Mouse (Mus musculus): ENCODE data around the gene Hist1h2ab.
"Not testable (repeated sequence)": the region's sequence is repeated elsewhere in the genome, so short reads cannot be mapped to it uniquely, and the experiment has no call there.

The Hist1h2ab gene

GRCm38 (mm10) chr13:23753314-23754078, 2.6 kb downstream of the Hist1h2ab start:
- DNase-seq (ENCODE audit: low read depth), result no peak

GRCm38 (mm10) chr13:23755000-23755399, 4.1 kb downstream of the Hist1h2ab start:
- no peak for DNase-seq (ENCODE audit: low read depth)

GRCm38 (mm10) chr13:23756790-23757189, 5.9 kb downstream of the Hist1h2ab start, which contains the start of gene Hist1h4b:
Gene Hist1h4b, plus strand, starts transcription at chr13:23757013.
- DNase-seq (ENCODE audit: low read depth), result peak; percentile 95

DNA sequence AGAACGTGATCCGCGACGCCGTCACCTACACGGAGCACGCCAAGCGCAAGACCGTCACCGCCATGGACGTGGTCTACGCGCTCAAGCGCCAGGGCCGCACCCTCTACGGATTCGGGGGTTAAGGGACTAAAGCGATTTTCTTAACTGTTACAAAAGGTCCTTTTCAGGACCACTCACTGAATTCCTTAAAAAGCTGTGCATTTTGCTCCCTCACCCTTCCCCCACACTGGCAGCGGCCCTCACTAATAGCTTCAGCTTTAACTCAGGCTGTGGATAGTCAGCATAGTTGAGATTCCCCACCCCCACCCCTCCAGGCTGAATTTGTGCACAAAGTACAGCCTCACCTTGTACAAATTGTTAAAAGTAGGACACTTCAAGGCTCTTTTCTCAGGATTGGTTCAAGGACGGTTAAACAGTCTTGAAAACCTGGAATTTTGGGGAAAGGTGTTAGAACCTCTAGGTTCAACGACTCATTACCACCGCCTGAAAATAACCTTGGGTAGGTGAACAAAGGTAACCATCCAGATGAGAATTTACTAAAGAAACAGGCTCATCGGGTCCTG, 6.4 kb downstream of the Hist1h2ab start:
- DNase-seq (ENCODE audit: low read depth), result peak; percentile 58

DNA sequence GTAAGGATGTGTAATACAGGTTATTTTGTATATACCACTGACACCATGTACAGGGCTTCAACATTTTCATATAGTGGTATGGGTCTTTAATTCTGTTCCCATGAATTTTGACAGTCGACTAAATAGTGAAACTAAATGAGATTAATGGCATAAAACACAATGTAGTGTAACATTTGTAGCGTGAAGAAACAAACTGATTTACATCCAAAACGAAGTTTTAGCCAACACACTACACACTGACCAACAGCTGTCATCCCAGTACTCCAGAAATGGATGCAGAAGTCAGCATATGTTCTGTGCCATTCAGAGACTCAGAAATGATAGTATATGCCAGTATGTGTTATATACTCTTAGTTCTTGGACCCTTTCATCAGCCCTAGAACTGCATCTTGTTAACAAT, 7.0 kb downstream of the Hist1h2ab start:
- no peak for DNase-seq (ENCODE audit: low read depth)

DNA sequence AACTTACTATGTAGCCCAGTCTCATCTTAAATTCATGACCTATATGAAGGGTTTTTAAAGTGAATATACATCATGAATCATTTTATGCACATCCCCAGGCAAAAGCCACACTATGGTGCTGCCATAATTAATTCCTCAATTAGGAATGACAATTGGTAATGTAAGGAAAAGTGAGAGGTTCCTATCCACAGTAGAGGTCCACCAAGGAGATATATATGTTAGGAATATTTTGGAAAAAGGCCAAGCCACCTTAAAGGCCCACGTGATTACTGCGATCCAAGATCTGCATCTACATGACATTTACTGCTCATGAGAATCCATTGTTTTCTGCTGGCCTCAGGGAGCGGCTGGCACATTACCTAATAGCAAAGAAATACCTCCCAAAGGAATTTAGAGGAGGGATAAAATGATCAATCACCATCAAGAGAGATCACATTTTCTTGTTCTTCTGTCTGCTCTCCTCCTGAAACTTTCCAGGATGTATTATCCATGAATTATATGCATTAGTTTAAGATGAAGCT, 8.4 kb downstream of the Hist1h2ab start:
- no peak for DNase-seq (ENCODE audit: low read depth)

GRCm38 (mm10) chr13:23759916-23760239, 9.0 kb downstream of the Hist1h2ab start:
- DNase-seq (ENCODE audit: low read depth), result no peak

- DNase-seq (ENCODE audit: low read depth), result peak; percentile 47
Observed at GRCm38 (mm10) chr13:23760240-23760971, 9.5 kb downstream of the Hist1h2ab start.

- peak; percentile 97 for DNase-seq (ENCODE audit: low read depth)
Observed at GRCm38 (mm10) chr13:23760972-23761864, 10.3 kb downstream of the Hist1h2ab start, which contains the start of gene Hist1h4a. Gene Hist1h4a, minus strand, starts transcription at chr13:23761230.

- peak; percentile 78 for DNase-seq (ENCODE audit: low read depth)
Observed at GRCm38 (mm10) chr13:23761871-23762821, 11.2 kb downstream of the Hist1h2ab start, which contains the start of gene Hist1h3a. Gene Hist1h3a, minus strand, starts transcription at chr13:23762386.

DNA sequence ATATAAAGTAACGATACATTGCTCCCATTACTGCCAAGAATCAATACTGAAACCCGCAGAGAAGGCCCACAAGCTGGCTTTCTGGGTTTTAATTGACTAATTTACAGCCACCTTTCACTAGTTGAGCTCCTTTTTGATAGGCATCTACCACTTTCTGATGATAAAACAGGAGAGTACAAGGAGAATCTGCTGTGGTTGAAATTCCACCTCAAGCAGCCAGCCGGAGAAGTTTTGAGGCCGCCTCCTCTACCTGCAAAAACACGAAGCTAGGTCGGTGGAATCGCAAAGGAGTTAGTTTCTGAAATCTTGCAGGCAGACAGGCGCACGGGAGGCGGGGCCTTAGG, 12.3 kb downstream of the Hist1h2ab start:
- DNase-seq (ENCODE audit: low read depth), result no peak

- DNase-seq (ENCODE audit: low read depth), result peak; percentile 82
Observed at GRCm38 (mm10) chr13:23763586-23764323, 12.8 kb downstream of the Hist1h2ab start, which contains the start of gene Hist1h1a. Gene Hist1h1a, plus strand, starts transcription at chr13:23763666.

- no peak for DNase-seq (ENCODE audit: low read depth)
Observed at GRCm38 (mm10) chr13:23764324-23765171, 13.6 kb downstream of the Hist1h2ab start.

DNA sequence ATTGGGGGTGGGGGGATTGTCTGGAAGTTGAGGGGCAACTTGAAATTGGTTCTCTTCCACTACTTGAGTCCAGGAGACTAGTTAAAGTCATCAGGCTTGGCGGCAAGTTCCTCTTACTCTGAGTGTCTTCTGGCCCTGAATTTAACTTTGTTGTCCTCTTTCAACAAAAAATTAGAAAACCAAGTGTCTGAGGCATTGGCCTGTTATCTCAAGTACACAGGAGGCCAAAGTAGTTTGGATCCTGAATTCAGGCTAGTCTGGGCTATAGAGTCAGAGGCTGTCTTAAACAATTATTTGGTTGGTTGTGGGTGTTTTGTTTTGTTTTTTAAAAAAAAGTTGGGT, 14.2 kb downstream of the Hist1h2ab start:
- DNase-seq (ENCODE audit: low read depth), result no peak

- no peak for DNase-seq (ENCODE audit: low read depth)
Observed at GRCm38 (mm10) chr13:23766772-23767171, 15.8 kb downstream of the Hist1h2ab start.

DNA sequence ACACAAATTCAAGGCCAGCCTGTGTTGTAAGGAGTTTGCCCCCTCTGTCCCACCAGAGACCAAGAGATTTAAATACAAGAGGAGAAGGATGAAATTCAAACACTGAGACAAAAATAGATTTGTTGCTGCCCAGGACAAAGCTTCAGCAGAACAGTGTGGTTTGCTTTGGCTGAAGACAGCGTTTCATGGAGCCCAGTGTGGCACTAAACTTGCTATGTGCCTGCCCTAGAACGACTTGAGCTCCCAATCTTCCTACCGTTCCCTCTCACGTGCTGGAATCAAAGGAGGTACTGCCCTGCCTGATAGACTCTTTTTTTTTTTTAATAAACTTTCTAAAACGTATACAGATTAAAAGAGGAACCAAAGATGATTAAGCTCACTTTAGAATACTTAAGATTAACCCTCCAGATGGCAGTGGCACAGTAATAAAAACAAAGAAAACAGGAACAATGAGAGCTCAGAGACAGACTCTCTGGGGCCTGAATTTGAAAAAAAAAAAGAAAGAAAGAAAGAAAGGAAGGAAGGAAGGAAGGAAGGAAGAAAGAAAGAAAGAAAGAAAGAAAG, 18.0 kb downstream of the Hist1h2ab start:
- DNase-seq (ENCODE audit: low read depth), result no peak

DNA sequence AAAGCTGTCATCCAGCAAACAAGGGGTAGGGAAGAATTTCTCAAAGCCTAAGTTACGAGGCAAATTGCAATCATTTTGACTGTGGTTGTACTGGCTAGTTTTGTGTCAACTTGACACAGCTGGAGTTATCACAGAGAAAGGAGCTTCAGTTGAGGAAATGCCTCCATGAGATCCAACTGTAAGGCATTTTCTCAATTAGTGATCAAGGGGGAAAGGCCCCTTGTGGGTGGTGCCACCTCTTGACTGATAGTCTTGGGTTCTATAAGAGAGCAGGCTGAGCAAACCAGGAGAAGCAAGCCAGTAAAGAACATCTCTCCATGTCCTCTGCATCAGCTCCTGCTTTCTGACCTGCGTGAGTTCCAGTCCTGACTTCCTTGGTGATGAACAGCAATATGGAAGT, 18.7 kb downstream of the Hist1h2ab start, which contains the start of gene Trim38:
Gene Trim38, plus strand, starts transcription at position 301 of the 400 bp plus-strand sequence.
- DNase-seq (ENCODE audit: low read depth), result not testable (repeated sequence)

- DNase-seq (ENCODE audit: low read depth), result no peak
Observed at GRCm38 (mm10) chr13:23772561-23773313, 21.8 kb downstream of the Hist1h2ab start.

Data from NIH3T3 (cell line).